Mouse (Mus musculus): ENCODE measurements around the gene Col27a1.

DNA sequence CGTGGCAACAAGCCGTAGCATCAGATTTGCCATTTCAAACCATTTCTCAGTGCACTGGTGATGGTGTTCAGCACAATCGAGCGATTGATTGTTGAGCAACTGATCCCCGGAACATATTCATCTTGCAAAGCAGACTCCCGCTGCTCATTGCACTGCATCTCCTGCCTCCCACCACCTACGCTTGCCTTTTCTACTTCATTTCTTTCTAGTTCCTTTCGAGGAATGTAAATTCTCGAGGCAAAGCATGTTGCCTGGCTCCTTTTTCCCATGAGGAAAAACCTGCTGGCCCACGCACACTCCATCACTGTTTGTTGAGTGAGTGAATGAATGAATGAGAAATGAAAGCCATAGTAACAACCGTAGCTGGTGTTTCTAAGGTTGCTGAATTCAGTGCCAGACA is 38.0 kb downstream of the Col27a1 start:
- TF ChIP-seq GATA1 (IDR thresholded peaks at IDR 0.05; ENCODE audit: borderline replicate concordance, low read length): no peak
- no peak for TF ChIP-seq FLI1 (IDR thresholded peaks at IDR 0.05; ENCODE audit: low read length)
